Mouse (Mus musculus) granulocyte monocyte progenitor cell, adult 5-6 weeks (primary cell): ENCODE measurements around the gene Macf1. TPM values are rescaled to one million over a fixed set of nuclear protein-coding genes. Genes with fewer than 3 reads are reported as not detected.
A peak's percentile ranks its signal among the peaks of the same experiment; 100 is the strongest.
"Not testable (repeated sequence)": the region's sequence is repeated elsewhere in the genome, so short reads cannot be mapped to it uniquely, and the experiment has no call there.

Experiments
- ATAC-seq: replicated peaks from 2 replicates; pipeline ENCODE4 v1.8.0; 2016; ENCODE audit warnings: mild to moderate bottlenecking, moderate TSS enrichment, inconsistent platforms; ENCODE audit not compliant: poor library complexity, severe bottlenecking
- total RNA-seq, 2 experiments: library from RNA; stranded (forward) in 1 of 2; stranded (reverse) in 1 of 2; fragments of 200-712, 200-1000 nt in 1 of 2; fragments of >200 nt in 1 of 2; fragmentation: Nextera tagmentation in 1 of 2; gene quantifications; 2 replicates each; pipeline ENCODE4 v1.2.3; 2014 to 2017

The Macf1 gene
- total RNA-seq, 2 experiments from 2014 or later: 129 to 162 TPM

GRCm38 (mm10) chr4:123460595-123461272 is 223.4 kb downstream of the Macf1 start:
- no peak for ATAC-seq

- no peak for ATAC-seq
Measured at GRCm38 (mm10) chr4:123454871-123455640, 229.1 kb downstream of the Macf1 start.

DNA sequence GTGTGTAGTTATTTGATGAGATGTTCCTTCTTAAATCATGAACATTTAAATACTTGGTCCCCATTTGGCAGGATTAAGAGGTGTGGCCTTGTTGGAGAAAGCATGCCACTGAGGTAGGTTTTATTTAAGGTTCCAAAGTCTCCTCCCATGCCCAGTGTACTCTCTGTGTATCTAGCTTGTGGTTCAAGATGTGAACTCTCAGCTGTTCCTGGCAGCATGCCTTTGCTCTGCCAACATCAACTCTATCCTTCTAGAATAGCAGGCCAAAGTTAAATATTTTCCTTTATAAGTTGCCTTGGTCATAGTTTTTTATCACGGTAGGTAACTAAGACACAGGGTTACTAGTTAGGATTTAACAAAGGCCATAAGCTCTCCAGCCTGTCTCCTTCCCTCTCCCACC is 230.4 kb downstream of the Macf1 start:
- no peak for ATAC-seq

DNA sequence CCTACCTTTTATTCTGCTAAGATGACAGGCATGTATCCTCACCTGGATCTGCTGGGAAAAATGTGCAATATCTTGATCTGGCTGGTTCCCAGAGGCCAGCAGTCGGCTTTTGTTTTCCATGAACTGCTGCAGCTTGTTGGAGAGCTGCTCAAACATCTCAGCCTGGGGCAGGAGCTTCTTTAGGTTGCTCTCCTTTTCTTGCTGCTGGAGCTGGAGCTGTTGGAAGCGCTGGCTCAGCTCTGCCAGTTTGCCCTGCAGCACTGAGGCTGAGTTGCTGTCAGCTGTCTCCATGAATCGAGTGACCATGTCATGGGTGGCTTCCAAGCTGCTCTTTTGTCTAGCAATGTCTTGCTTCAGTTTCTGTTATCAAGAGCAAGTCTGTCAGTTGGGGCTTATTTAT is 232.2 kb downstream of the Macf1 start:
- ATAC-seq: no peak

DNA sequence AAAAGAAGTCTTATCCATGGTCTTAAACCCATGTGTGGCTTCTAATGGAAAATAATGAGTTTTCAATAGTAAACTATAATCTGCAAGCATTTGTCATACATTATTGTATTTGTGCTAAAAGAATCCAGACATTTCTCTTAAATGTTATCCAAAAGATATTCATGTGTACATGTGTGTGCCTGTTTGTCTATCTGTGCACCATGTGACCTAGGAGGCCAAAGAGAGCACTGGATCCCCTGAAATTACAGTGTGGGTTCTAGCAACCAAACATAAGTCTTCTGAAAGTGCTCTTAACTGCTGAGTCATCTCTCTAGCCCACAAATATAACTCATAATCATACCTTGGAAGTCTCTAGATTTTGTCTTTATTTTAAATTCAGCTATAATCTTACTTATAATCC is 234.9 kb downstream of the Macf1 start:
- no peak for ATAC-seq

DNA sequence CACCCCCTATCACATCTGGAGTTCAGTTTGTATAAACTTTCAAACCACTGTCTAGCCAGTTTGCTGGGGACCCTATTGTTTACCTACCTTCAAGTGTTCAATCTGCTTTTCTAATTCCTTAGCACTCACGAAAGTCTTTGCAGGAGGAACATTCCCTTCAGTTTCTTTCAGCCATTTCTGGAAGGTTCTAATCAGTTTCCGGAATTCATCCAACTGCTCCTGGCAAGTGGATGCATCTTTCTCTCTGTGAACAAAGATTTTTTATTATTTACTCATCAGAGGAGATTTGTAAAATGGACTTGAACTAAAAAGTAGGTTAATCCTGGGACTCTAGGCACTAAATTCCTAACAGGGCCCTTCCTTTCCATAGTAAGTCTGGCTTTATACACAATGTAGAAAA is 236.1 kb downstream of the Macf1 start:
- no peak for ATAC-seq

DNA sequence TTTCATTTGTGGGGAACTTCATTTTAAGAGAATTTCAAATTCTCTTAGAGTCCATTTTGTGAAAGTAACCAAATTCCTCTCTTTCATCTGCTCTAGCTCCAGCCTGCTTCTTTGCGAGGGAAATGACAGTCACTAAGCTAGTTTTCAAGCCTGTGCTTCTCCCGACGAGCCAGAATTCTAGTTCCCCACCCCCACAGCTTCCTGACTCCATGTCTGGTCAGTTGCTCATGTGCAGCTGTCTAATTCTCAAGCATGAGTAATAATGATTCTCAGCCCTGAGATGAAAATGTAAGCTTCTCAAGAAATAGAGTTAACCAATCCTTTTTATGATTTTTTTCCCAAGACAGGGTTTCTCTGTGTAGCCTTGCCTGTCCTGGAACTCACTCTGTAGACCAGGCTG is 236.9 kb downstream of the Macf1 start:
- ATAC-seq: no peak

GRCm38 (mm10) chr4:123446754-123447153 is 237.4 kb downstream of the Macf1 start:
- no peak for ATAC-seq

GRCm38 (mm10) chr4:123446221-123446620 is 237.9 kb downstream of the Macf1 start:
- not testable (repeated sequence) for ATAC-seq

GRCm38 (mm10) chr4:123438414-123438813 is 245.7 kb downstream of the Macf1 start:
- no peak for ATAC-seq

- no peak for ATAC-seq
Measured at GRCm38 (mm10) chr4:123433171-123433570, 251.0 kb downstream of the Macf1 start.

- ATAC-seq: peak; percentile 46; the same call in 1 of the 2 replicates
Measured at GRCm38 (mm10) chr4:123431936-123432335, 252.2 kb downstream of the Macf1 start.

DNA sequence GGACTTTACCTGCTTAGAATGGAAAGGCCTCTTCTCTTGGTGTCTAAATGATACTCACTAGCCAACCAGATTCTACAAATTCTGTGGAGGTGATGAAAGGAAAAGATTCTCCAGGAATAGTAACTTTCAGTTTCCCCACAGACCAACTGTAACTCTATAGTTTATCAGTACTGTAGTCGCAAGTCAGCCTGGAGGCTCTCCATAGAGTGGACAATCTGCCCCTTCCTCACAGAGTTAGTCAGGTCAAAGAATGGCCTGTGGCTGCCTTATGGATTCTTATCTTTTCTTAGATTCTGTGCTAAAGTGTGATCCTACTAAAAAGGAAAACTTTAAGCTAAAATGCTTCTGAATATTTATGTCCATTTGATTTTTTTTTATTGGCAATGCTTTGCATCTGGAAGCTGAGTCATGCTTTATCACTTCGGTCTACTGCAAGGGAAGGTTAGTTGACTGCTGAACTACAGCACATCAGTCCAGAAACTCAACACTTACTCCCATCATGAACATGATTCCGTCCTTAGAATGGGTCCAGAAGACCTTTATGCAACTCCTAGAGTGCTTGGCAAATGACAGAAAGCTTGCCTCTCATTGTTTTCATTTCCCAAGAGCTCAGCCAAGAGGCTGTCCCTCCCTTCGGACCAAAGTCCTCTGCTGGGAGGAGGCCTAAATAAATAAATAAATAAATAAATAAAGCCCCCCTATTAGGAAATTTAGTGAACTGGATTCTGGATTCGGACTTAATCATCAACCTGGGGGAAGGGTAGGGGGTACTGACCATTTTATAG is 256.1 kb downstream of the Macf1 start:
- ATAC-seq: no peak

DNA sequence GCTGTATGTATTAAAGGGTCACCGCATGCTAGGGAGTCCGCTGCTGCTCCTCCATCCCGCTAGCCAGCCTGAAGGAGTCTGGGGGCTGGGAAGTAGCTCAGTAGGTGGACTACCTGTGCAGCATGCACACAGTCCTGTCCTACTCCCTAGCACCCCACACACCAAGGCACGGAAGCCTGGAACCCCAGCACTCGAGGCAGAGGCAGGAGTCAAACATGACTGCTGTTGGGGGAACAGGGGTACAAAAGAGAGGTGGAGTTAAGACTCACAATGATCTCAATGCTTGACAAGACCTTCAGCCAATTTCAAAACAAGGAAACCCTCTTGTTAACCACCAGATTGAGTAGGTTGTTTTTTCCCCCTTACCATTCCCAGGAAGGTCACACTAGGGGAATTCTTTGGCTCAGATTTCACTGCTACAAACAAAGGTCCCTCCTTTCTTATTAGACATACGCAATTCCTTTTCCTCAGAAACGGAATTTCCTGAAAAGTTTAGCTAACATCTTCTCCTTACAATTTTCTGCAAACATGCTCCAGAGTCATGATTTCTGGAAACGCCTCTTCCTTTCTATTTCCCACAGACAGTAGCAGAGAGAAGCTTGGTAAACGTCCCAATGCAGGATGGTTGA is 256.8 kb downstream of the Macf1 start:
- ATAC-seq: no peak

DNA sequence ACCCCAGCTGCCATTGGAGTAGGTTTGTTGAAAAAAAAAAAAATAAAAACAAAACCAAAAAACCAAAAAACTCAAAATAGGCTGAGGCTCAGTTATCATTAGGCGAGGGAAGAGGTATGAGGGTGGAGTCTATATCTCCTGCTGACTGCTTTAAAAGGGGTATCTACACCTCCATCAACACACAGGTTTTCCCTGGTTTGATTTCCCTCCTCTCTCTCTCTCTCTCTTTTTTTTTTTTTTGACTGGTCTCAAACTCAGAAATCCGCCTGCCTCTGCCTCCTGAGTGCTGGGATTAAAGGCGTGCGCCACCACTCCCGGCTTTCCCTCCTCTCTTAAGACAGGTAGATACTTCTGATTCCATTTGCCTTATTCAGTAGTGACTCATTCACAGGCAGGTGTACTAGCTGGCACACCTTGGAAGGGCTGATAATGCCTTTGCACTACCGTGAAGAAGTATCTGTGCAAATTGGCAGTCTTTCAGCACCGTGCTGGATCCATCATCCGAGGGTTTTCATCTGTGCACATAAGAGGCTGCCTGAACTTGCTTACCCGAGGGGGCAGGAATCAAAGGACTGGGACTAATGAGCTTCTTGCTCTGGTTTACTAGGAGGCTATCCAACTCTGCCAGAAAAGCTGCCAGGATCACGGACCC is 257.6 kb downstream of the Macf1 start:
- no peak for ATAC-seq

- ATAC-seq: peak; percentile 97
Measured at GRCm38 (mm10) chr4:123425672-123426272, 258.4 kb downstream of the Macf1 start.

GRCm38 (mm10) chr4:123424050-123424449 is 260.1 kb downstream of the Macf1 start:
- ATAC-seq: no peak

GRCm38 (mm10) chr4:123422828-123423227 is 261.3 kb downstream of the Macf1 start:
- peak; percentile 49 for ATAC-seq

GRCm38 (mm10) chr4:123418032-123418431 is 266.1 kb downstream of the Macf1 start:
- ATAC-seq: no peak

GRCm38 (mm10) chr4:123417478-123417877 is 266.7 kb downstream of the Macf1 start:
- no peak for ATAC-seq
